Mouse (Mus musculus) spleen, adult 2 months (tissue): ENCODE results near the gene Rabepk.

Experiments
- CTCF ChIP-seq: fragments of 200-500 bp; IDR thresholded peaks from 2 replicates; pipeline ENCODE4 v1.5.1; 2011; ENCODE audit warnings: mild to moderate bottlenecking, inconsistent platforms; ENCODE audit not compliant: insufficient read depth, insufficient read length, insufficient replicate concordance; ENCODE audit errors: extremely low read depth
- POLR2A ChIP-seq: fragments of 200-500 bp; IDR thresholded peaks from 2 replicates; pipeline ENCODE4 v1.6.1; 2011; ENCODE audit warnings: low read depth, low read length, inconsistent platforms

DNA sequence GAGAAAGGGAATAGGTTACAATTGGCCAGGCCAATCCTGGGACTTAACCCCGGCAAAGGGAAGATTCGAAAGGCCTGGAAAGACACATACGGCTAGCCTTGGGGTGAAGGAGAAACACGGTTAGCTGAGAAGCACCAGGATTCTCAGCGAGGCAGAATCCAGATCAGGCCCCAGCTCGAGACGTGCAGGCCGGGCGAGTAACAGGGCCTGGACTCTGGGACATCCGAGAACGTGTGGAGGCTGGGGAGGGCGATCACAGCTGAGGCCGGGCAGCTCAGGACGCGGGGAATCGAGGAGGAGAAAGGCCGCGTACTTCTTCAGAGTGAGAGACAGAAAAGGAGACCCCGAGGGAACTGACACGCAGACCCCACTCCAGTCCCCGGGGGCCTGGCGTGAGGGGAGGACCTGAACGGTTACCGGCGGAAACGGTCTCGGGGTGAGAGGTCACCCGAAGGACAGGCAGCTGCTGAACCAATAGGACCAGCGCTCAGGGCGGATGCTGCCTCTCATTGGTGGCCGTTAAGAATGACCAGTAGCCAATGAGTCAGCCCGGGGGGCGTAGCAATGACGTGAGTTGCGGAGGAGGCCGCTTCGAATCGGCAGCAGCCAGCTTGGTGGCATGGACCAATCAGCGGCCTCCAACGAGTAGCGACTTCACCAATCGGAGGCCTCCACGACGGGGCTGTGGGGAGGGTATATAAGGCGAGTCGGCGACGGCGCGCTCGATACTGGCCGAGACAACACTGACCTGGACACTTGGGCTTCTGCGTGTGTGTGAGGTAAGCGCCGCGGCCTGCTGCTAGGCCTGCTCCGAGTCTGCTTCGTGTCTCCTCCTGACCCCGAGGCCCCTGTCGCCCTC is 28.1 kb downstream of the Rabepk start, which contains the start of gene Hspa5:
- TF ChIP-seq POLR2A = peak; percentile 100
- TF ChIP-seq CTCF = no peak
